Mouse (Mus musculus) stomach, embryonic 15.5 days (tissue): Measurements from ENCODE around the gene Tlk1. TPM values are rescaled to one million over a fixed set of nuclear protein-coding genes. Genes with fewer than 3 reads are reported as not detected.

ENCODE experiments used
- ATAC-seq: fragments of 200-750 bp; cut with Nextera tagmentation; 2 replicates; pipeline ENCODE4 v1.8.0; 2017; ENCODE audit warnings: low read depth, moderate number of reproducible peaks, moderate TSS enrichment; ENCODE audit not compliant: insufficient read depth, low FRiP score
- H3K27ac ChIP-seq: fragments of 300-500 bp; sonication (generic); 2 replicates; pipeline ENCODE4 v1.5.1; 2015; ENCODE audit warnings: mild to moderate bottlenecking, inconsistent platforms
- H3K27me3 ChIP-seq: fragments of 300-500 bp; sonication (generic); replicated peaks from 2 replicates; pipeline ENCODE4 v1.6.1; 2015; ENCODE audit warnings: inconsistent platforms
- H3K36me3 ChIP-seq: fragments of 300-500 bp; sonication (generic); 2 replicates; pipeline ENCODE4 v1.6.1; 2015; ENCODE audit warnings: inconsistent platforms
- H3K4me1 ChIP-seq: fragments of 300-500 bp; sonication (generic); 2 replicates; pipeline ENCODE4 v1.6.1; 2015; ENCODE audit warnings: inconsistent platforms
- H3K4me2 ChIP-seq: fragments of 300-500 bp; sonication (generic); 2 replicates; pipeline ENCODE4 v1.6.1; 2015; ENCODE audit warnings: mild to moderate bottlenecking, inconsistent platforms
- H3K4me3 ChIP-seq: fragments of 300-500 bp; sonication (generic); replicated peaks from 2 replicates; pipeline ENCODE4 v1.5.1; 2015; ENCODE audit warnings: inconsistent platforms
- H3K9ac ChIP-seq: fragments of 300-500 bp; sonication (generic); 2 replicates; pipeline ENCODE4 v1.6.1; 2015; ENCODE audit warnings: inconsistent platforms
- H3K9me3 ChIP-seq: fragments of 300-500 bp; sonication (generic); 2 replicates; pipeline ENCODE4 v1.6.1; 2016; ENCODE audit warnings: inconsistent platforms
- WGBS: fragments of 180-500 bp; shearing (Covaris S2); methylation state at CpG from one replicate; pipeline ENCODE4 v1.1.7; 2015; 5-methylcytosine and 5-hydroxymethylcytosine counted together
- polyA plus RNA-seq: library from polyadenylated mRNA; unstranded; fragments of >200 nt; fragmentation: Nextera tagmentation; extraction: Ambion mirVana; gene quantifications from 2 replicates; pipeline ENCODE4 v1.2.1, GENCODE M21; 2015

The Tlk1 gene
- polyA plus RNA-seq, 1 experiment from 2014 or later = 39.1 TPM

DNA sequence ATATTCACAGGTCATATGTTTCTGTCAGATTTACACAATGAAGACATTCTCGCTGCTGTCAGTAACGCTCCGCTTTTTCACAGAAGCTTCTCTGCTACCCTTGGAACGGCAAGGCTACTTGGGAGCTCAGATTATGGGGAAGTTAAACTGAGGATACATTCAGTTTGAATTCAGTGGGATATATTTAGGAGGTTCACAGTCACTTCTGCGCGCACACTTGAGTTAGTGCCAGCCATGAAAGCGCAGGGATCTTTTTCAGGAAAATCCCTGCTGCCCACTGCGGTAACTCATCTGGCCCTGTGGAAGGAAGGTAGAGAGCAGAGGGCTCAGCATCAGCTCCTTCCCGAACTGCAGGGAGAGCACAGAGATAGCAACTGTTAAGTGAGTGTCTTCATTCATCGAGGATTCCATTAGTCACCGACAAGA is 27.3 kb upstream of the Tlk1 start:
- Histone ChIP-seq H3K9ac (no peak overlapping the region), H3K4me3 (no peak overlapping the region), H3K9me3 (no peaks in the 10 kb centered on the region), H3K27ac (no peak overlapping the region), H3K4me2 (0 out of 2 replicates have a peak overlapping the region, but pooled peaks have one; percentile 2), H3K4me1 (no peaks in the 10 kb centered on the region), H3K36me3 (no peaks in the 10 kb centered on the region), H3K27me3 (no peaks in the 10 kb centered on the region)
- WGBS = 41% methylated on average over 11 of the region's 11 CpGs
- ATAC-seq = no peak

DNA sequence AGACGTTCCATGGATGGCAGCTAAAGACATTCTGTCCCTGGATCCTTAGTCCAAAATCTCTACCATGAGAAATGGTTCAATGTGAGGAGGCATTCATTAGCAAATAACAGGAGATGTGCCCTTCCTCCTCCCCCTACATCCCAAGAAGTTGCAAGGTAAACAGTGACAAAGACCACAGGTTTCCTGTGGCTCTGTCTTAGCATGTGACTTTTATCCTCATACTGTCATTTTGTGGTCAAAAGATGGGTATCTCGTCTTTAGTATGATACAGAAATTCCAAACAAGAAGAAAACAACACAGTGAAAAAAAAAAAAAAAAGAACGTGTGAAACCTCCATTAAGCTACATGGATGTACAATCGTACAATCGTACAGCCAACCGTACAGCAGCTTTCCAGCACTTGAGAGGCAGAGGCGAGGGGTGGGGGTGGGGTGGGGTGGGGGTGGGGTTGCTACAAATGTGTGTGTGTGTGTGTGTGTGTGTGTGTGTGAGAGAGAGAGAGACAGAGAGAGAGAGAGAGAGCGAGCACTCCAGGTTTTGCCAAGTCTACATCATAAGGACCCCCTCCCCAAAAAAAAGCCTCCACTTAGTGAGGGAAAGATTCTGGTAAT is 26.8 kb upstream of the Tlk1 start:
- Histone ChIP-seq H3K9ac (no peak overlapping the region), H3K27ac (no peak overlapping the region), H3K4me1 (no peaks in the 10 kb centered on the region), H3K36me3 (no peaks in the 10 kb centered on the region), H3K9me3 (no peaks in the 10 kb centered on the region), H3K27me3 (no peaks in the 10 kb centered on the region), H3K4me3 (no peak overlapping the region), H3K4me2 (no peak overlapping the region)
- ATAC-seq = no peak
- 60% methylated on average over 8 of the region's 8 CpGs for whole genome bisulfite sequencing

- Histone ChIP-seq H3K36me3 (no peaks in the 10 kb centered on the region), H3K4me1 (no peaks in the 10 kb centered on the region), H3K4me2 (no peak overlapping the region), H3K27me3 (no peaks in the 10 kb centered on the region), H3K9ac (no peak overlapping the region), H3K4me3 (no peak overlapping the region), H3K27ac (no peak overlapping the region), H3K9me3 (no peaks in the 10 kb centered on the region)
- 72% methylated on average over 2 of the region's 2 CpGs for WGBS
- no peak for ATAC-seq
Measured at GRCm38 (mm10) chr2:70845871-70846270, 20.3 kb upstream of the Tlk1 start.

DNA sequence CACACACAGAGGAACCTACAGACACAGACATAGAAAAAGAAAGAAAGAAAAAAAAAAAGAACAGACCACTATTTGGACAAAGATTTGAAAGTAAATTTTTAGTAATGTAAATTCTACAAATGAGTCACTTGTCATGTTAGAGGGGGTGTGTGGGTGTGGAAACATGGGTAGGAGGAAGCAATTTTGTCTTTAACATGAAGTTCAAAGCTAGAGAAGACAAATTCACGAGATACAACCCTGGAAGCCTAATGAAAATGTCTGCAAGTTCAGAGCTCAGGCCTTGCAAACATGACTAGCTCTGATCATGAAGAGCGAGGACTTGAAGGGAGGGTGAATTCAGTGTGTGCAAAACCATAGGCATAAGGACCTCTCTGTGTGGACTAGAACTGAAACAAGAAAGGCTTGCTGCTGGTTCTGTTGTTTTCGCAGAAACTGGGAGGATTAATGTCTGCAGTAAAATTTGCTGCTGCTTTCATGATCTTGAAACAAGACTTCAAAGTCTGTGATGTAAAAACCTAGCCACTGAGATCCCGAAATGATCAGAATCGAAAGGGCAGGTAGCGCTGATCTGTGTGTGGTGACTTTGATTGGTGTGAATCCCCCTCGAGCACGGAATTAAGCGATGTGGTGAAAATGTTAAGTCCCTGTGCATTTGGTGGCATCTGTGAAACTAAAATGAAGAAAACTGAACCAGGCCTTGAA is 19.3 kb upstream of the Tlk1 start:
- H3K4me3 ChIP-seq = no peak overlapping the region
- H3K4me2 ChIP-seq = no peak overlapping the region
- no peaks in the 10 kb centered on the region for H3K36me3 ChIP-seq
- no peaks in the 10 kb centered on the region for H3K9me3 ChIP-seq
- no peak overlapping the region for H3K9ac ChIP-seq
- H3K27ac ChIP-seq = no peak overlapping the region
- 82% methylated on average over 9 of the region's 9 CpGs for WGBS
- no peaks in the 10 kb centered on the region for H3K27me3 ChIP-seq
- no peak for ATAC-seq
- H3K4me1 ChIP-seq = no peaks in the 10 kb centered on the region

- Histone ChIP-seq H3K4me1 (no peaks in the 10 kb centered on the region), H3K9ac (no peak overlapping the region), H3K27ac (no peak overlapping the region), H3K36me3 (no peaks in the 10 kb centered on the region), H3K4me3 (no peak overlapping the region), H3K4me2 (no peak overlapping the region), H3K27me3 (no peaks in the 10 kb centered on the region), H3K9me3 (no peaks in the 10 kb centered on the region)
- 49% methylated on average over 13 of the region's 13 CpGs for WGBS
- no peak for ATAC-seq
Measured at GRCm38 (mm10) chr2:70842049-70842618, 16.6 kb upstream of the Tlk1 start.

DNA sequence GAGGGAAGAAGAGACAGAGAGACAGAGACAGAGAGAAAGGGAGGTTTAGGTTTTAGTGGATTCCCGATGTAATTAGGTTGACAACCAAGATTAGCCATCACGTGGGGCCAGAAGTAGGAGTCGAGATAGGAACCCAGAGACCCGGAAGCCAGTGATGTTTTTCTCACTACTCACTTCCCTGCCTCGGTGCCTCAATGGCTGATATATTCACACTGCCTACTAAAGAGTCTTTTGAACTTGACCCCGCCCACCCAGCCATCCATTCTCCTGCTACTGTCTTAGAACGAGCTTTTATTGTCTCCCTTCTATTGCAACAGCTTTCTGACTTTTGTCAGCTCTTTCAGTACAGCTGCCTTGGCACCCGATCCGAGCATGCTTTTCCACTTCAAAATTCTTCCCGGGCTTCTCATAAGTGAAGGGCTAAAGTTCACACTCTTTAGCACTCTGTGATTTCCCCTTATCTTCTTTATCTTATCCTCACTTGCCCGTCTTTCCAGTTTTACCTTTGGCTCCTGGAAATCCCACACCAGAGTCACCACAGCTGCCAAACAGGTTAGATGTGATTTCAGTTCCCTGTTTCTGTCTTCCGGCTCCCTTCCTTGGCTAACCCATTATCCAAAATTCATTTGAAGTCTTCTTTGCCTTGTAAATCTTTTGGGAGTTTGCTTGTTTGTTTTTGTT is 13.1 kb upstream of the Tlk1 start:
- H3K4me3 ChIP-seq = no peak overlapping the region
- H3K27ac ChIP-seq = no peak overlapping the region; the same call in 1 of the 2 replicates
- no peaks in the 10 kb centered on the region for H3K4me1 ChIP-seq
- H3K27me3 ChIP-seq = no peaks in the 10 kb centered on the region
- 22% methylated on average over 12 of the region's 12 CpGs for WGBS
- H3K9ac ChIP-seq = no peak overlapping the region
- H3K9me3 ChIP-seq = no peaks in the 10 kb centered on the region
- no peaks in the 10 kb centered on the region for H3K36me3 ChIP-seq
- ATAC-seq = peak; percentile 50; the same call in 1 of the 2 replicates
- H3K4me2 ChIP-seq = peak overlapping the region; percentile 35

DNA sequence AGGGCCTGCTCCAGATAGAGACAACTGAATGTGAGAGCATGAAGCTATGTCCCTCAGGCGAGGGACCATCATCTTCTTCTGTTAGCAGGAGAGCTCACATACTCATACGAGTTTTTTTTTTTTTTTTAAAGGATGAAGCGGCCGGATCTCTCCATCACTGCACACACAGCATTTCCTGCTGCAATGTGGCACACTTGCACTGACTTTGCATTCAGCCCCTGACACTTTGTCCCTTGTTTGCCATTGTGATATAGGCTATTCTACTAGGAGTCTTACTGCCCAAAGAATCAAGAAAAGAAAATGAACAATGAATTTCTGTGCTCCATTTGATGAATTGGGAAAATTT is 10.8 kb upstream of the Tlk1 start:
- H3K27ac ChIP-seq = no peak overlapping the region
- no peaks in the 10 kb centered on the region for H3K36me3 ChIP-seq
- no peak overlapping the region for H3K4me3 ChIP-seq
- no peaks in the 10 kb centered on the region for H3K27me3 ChIP-seq
- no peaks in the 10 kb centered on the region for H3K9me3 ChIP-seq
- WGBS = 70% methylated on average over 4 of the region's 4 CpGs
- H3K4me2 ChIP-seq = no peak overlapping the region
- no peak overlapping the region for H3K9ac ChIP-seq
- no peak for ATAC-seq
- no peaks in the 10 kb centered on the region for H3K4me1 ChIP-seq

DNA sequence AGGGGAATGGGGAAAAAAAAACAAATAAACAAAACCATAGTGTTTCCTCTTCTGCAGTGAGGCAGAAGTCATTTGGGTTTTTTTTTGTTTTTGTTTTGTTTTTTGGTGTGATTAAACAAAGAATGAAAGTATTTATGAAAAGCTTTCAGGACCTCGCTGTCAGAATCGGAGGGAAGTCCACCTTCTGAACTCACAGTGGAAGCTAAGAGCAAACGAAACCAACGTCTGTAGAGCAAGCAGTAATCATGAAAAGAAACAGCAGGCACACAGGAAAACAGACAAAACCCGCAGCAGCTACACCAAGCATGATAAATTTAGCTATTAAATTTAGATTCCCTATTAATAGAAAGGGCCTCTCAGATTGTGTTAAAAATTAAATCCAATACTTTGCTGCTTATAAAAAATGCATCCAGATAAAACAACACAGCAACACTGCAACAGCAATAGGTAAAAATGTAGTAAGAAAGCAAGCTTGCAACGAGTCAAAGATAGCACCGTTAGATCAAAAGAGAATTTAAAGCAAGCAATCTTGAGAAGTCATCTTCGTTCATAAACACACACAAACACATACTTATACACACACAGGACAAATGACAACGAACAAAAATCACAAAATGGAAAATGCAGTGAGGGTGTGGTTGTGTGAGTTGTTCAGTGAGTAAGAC is 10.2 kb upstream of the Tlk1 start:
- no peak overlapping the region for H3K4me2 ChIP-seq
- no peak overlapping the region for H3K9ac ChIP-seq
- H3K4me1 ChIP-seq = no peaks in the 10 kb centered on the region
- no peak overlapping the region for H3K27ac ChIP-seq
- no peaks in the 10 kb centered on the region for H3K9me3 ChIP-seq
- H3K4me3 ChIP-seq = no peak overlapping the region
- H3K27me3 ChIP-seq = no peaks in the 10 kb centered on the region
- ATAC-seq = no peak
- no peaks in the 10 kb centered on the region for H3K36me3 ChIP-seq
- 52% methylated on average over 9 of the region's 9 CpGs for WGBS

DNA sequence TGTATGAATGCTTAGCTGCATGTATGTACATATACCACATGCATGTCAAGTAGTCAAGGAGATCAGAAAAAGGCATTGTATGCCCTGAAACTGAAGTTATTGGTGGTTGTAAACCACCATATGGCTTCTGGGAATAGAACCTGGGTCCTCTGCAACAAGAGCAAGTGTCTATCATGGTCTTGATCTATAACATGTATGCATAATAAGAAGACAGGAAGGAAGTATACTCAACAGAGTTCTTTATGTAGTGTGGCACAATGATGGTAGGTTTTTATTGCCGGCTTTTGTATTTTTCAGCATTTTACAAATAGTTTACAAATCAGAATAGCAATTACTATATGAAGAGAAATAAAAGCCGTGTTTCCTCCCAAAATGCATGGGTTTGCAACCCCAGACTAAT is 9.7 kb upstream of the Tlk1 start:
- H3K9ac ChIP-seq = no peak overlapping the region
- WGBS = 75% methylated on average over 2 of the region's 2 CpGs
- no peak for ATAC-seq
- no peaks in the 10 kb centered on the region for H3K27me3 ChIP-seq
- H3K36me3 ChIP-seq = no peaks in the 10 kb centered on the region
- no peak overlapping the region for H3K4me3 ChIP-seq
- no peak overlapping the region for H3K4me2 ChIP-seq
- no peaks in the 10 kb centered on the region for H3K9me3 ChIP-seq
- H3K27ac ChIP-seq = no peak overlapping the region
- H3K4me1 ChIP-seq = no peaks in the 10 kb centered on the region

- no peak for ATAC-seq
- H3K27ac ChIP-seq = no peak overlapping the region
- H3K4me1 ChIP-seq = no peaks in the 10 kb centered on the region
- H3K9ac ChIP-seq = no peak overlapping the region
- H3K4me2 ChIP-seq = no peak overlapping the region
- 48% methylated on average over 1 of the region's 1 CpGs for WGBS
- no peak overlapping the region for H3K4me3 ChIP-seq
- no peaks in the 10 kb centered on the region for H3K36me3 ChIP-seq
- no peaks in the 10 kb centered on the region for H3K27me3 ChIP-seq
- H3K9me3 ChIP-seq = no peaks in the 10 kb centered on the region
Measured at GRCm38 (mm10) chr2:70833261-70833660, 7.7 kb upstream of the Tlk1 start.

DNA sequence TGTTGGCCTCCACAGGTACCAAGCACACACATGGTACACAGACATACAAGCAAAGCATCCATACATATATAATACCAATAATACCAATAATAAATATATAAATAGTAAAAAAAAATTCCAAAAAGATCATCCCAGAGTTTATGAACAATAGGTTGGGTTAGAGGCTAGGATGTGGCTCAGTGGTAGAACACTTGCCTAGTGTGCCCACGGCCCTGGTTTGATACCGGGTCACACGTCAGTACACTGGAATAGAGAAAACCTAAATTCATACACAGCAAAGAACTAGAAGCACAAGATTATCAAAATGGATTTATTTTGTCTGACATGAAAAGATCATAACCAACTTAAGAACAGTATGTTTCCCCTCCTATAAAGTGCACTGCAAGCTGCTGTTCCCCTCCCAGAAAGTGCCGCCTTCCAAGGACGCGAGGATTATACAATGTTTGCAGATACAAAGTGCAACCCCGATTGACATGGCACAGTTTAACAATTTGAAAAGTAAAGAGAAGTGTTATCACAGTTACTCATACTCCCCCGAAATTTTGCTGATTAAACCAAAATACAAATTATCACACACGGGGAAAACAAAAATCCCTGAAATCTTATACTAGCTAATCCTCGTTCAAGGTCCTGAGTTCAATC is 6.3 kb upstream of the Tlk1 start:
- Histone ChIP-seq H3K27ac (no peak overlapping the region), H3K36me3 (no peaks in the 10 kb centered on the region), H3K9me3 (no peaks in the 10 kb centered on the region), H3K4me1 (no peaks in the 10 kb centered on the region), H3K4me2 (no peak overlapping the region), H3K9ac (no peak overlapping the region), H3K4me3 (no peak overlapping the region), H3K27me3 (no peaks in the 10 kb centered on the region)
- WGBS = 65% methylated on average over 10 of the region's 10 CpGs
- ATAC-seq = no peak
